Mouse (Mus musculus) CH12.LX (cell line): Measurements from ENCODE around the gene Smad6. TPM values are rescaled to one million over a fixed set of nuclear protein-coding genes. Genes with fewer than 3 reads are reported as not detected.

Experiments used
- DNase-seq: peaks from one replicate; pipeline ENCODE4 v3.0.0-alpha.2; 2013; ENCODE audit errors: extremely low read depth
- H3K27ac ChIP-seq: 2 replicates; pipeline ENCODE4 v1.5.1; 2012; ENCODE audit warnings: low read depth, mild to moderate bottlenecking, control low read depth, moderate library complexity; ENCODE audit not compliant: insufficient read depth
- H3K27me3 ChIP-seq: replicated peaks from 2 replicates; pipeline ENCODE3; 2012; ENCODE audit warnings: inconsistent platforms
- H3K36me3 ChIP-seq, 2 experiments: replicated peaks in 1 of 2; 2 replicates each; pipeline versions ENCODE3 to v1.6.1; 2012; ENCODE audit warnings: inconsistent platforms in 1 of 2, low read length in 1 of 2, mild to moderate bottlenecking in 1 of 2, mixed read lengths in 1 of 2, moderate library complexity in 1 of 2; ENCODE audit not compliant: control insufficient read depth in 1 of 2, insufficient read depth in 1 of 2
- H3K4me1 ChIP-seq, 2 experiments: 2 replicates each; pipeline ENCODE4 v1.6.1; 2012; ENCODE audit warnings: inconsistent platforms in 1 of 2, moderate library complexity in 1 of 2; ENCODE audit not compliant: insufficient read depth in 2 of 2, control insufficient read depth in 1 of 2
- H3K4me2 ChIP-seq: 2 replicates; pipeline ENCODE4 v1.6.1; 2012; ENCODE audit warnings: low read depth, mild to moderate bottlenecking, control low read depth; ENCODE audit not compliant: poor library complexity, insufficient read depth, severe bottlenecking
- H3K4me3 ChIP-seq, 3 experiments: fragments of 150-350 bp in 1 of 3; sonication (generic) in 1 of 3; replicated peaks in 1 of 3; 2 replicates each; pipeline versions ENCODE3 to v1.5.1; 2011 to 2012; ENCODE audit warnings: low read depth in 2 of 3, low read length in 2 of 3, mild to moderate bottlenecking in 2 of 3, moderate library complexity in 2 of 3, control low read depth in 1 of 3, improper control_type of control experiment in 1 of 3, inconsistent platforms in 1 of 3, mixed read lengths in 1 of 3; ENCODE audit not compliant: poor library complexity in 1 of 3
- H3K79me2 ChIP-seq: replicated peaks from 2 replicates; pipeline ENCODE4 v1.6.1; 2012; ENCODE audit warnings: mild to moderate bottlenecking, moderate library complexity; ENCODE audit not compliant: control insufficient read depth, poor library complexity, insufficient read depth, severe bottlenecking; ENCODE audit errors: extremely low read depth
- H3K9ac ChIP-seq: 2 replicates; pipeline ENCODE4 v1.6.1; 2012; ENCODE audit warnings: low read depth, mild to moderate bottlenecking, control low read depth, moderate library complexity; ENCODE audit not compliant: insufficient read depth
- H3K9me3 ChIP-seq: replicated peaks from 2 replicates; pipeline ENCODE3; 2012; ENCODE audit warnings: low read length, inconsistent platforms, mixed read lengths
- BHLHE40 ChIP-seq: IDR thresholded peaks from 2 replicates; pipeline ENCODE4 v1.6.1; 2011; ENCODE audit warnings: mild to moderate bottlenecking, low read depth, low read length, improper control_type of control experiment
- CHD1 ChIP-seq: IDR thresholded peaks from 2 replicates; pipeline ENCODE4 v1.6.1; 2012; ENCODE audit warnings: low read depth, low read length, improper control_type of control experiment, inconsistent platforms
- CHD2 ChIP-seq: IDR thresholded peaks from 2 replicates; pipeline ENCODE4 v1.6.1; 2011; ENCODE audit warnings: low read length, improper control_type of control experiment
- CTCF ChIP-seq, 2 experiments: IDR thresholded peaks in 1 of 2; conservative IDR thresholded peaks in 1 of 2; 2 replicates each; pipeline ENCODE4 v1.5.1; 2011 to 2012; ENCODE audit warnings: low read depth in 2 of 2, low read length in 2 of 2, improper control_type of control experiment in 1 of 2, inconsistent platforms in 1 of 2, mild to moderate bottlenecking in 1 of 2, moderate library complexity in 1 of 2
- GABPA ChIP-seq: IDR thresholded peaks from 2 replicates; pipeline ENCODE4 v1.6.1; 2012; ENCODE audit warnings: low read depth, low read length, improper control_type of control experiment, inconsistent platforms; ENCODE audit not compliant: insufficient replicate concordance
- HCFC1 ChIP-seq: IDR thresholded peaks from 2 replicates; pipeline ENCODE4 v1.6.1; 2012; ENCODE audit warnings: low read depth, mild to moderate bottlenecking, inconsistent platforms, low read length, improper control_type of control experiment
- JUN ChIP-seq: IDR thresholded peaks from 2 replicates; pipeline ENCODE4 v1.6.1; 2011; ENCODE audit warnings: low read depth, mild to moderate bottlenecking, low read length, improper control_type of control experiment, moderate library complexity; ENCODE audit not compliant: insufficient read depth
- JUND ChIP-seq: conservative IDR thresholded peaks from 2 replicates; pipeline ENCODE4 v1.6.1; 2011; ENCODE audit warnings: low read depth, low read length, improper control_type of control experiment
- MAFK ChIP-seq: IDR thresholded peaks from 2 replicates; pipeline ENCODE4 v1.6.1; 2011; ENCODE audit warnings: low read length, improper control_type of control experiment; ENCODE audit not compliant: insufficient replicate concordance
- MAX ChIP-seq: IDR thresholded peaks from 2 replicates; pipeline ENCODE4 v1.6.1; 2011; ENCODE audit warnings: low read length, improper control_type of control experiment
- MAZ ChIP-seq: IDR thresholded peaks from 2 replicates; pipeline ENCODE4 v1.6.1; 2012; ENCODE audit warnings: low read depth, mild to moderate bottlenecking, inconsistent platforms, low read length, improper control_type of control experiment, moderate library complexity
- MEF2A ChIP-seq: IDR thresholded peaks from 2 replicates; pipeline ENCODE4 v1.6.1; 2014; ENCODE audit warnings: low read depth, mild to moderate bottlenecking, inconsistent platforms, low read length, improper control_type of control experiment, borderline replicate concordance
- NRF1 ChIP-seq: IDR thresholded peaks from 2 replicates; pipeline ENCODE4 v1.6.1; 2014; ENCODE audit warnings: low read depth, mild to moderate bottlenecking, inconsistent platforms, low read length, improper control_type of control experiment, moderate library complexity
- PAX5 ChIP-seq: IDR thresholded peaks from 2 replicates; pipeline ENCODE4 v1.6.1; 2012; ENCODE audit warnings: low read length, inconsistent platforms, mixed read lengths
- POLR2A ChIP-seq: IDR thresholded peaks from 2 replicates; pipeline ENCODE4 v1.6.1; 2011; ENCODE audit warnings: low read depth, mild to moderate bottlenecking, improper control_type of control experiment, low read length
- POLR2AphosphoS2 ChIP-seq: IDR thresholded peaks from 2 replicates; pipeline ENCODE4 v1.6.1; 2011; ENCODE audit warnings: low read depth, low read length, improper control_type of control experiment
- RAD21 ChIP-seq: IDR thresholded peaks from 2 replicates; pipeline ENCODE4 v1.6.1; 2011; ENCODE audit warnings: low read depth, mild to moderate bottlenecking, low read length, improper control_type of control experiment, moderate library complexity
- SIN3A ChIP-seq: IDR thresholded peaks from 2 replicates; pipeline ENCODE4 v1.6.1; 2012; ENCODE audit warnings: low read length, improper control_type of control experiment, inconsistent platforms
- SMC3 ChIP-seq: IDR thresholded peaks from 2 replicates; pipeline ENCODE4 v1.6.1; 2011; ENCODE audit warnings: low read depth, low read length, improper control_type of control experiment
- USF1 ChIP-seq: IDR thresholded peaks from 2 replicates; pipeline ENCODE4 v1.6.1; 2014; ENCODE audit warnings: low read depth, mild to moderate bottlenecking, inconsistent platforms, low read length, improper control_type of control experiment
- USF2 ChIP-seq: conservative IDR thresholded peaks from 2 replicates; pipeline ENCODE4 v1.6.1; 2011; ENCODE audit warnings: low read depth, low read length, improper control_type of control experiment
- ZC3H11A ChIP-seq: IDR thresholded peaks from 2 replicates; pipeline ENCODE4 v1.6.1; 2012; ENCODE audit warnings: low read depth, mild to moderate bottlenecking, inconsistent platforms, low read length, improper control_type of control experiment
- ZMIZ1 ChIP-seq: IDR thresholded peaks from 2 replicates; pipeline ENCODE4 v1.6.1; 2012; ENCODE audit warnings: low read depth, mild to moderate bottlenecking, inconsistent platforms, low read length, improper control_type of control experiment
- ZNF384 ChIP-seq: IDR thresholded peaks from 2 replicates; pipeline ENCODE4 v1.6.1; 2012; ENCODE audit warnings: low read depth, low read length, improper control_type of control experiment, inconsistent platforms
- dilution Hi-C: fragments of 300-500 bp; cut with MboI; formaldehyde crosslinking; loops from 2 replicates; pipeline ENCODE4 v1.14.3; 2020; ENCODE audit warnings: low sequenced_read_pairs; ENCODE audit not compliant: extremely low pct_unique_long_range_greater_than_20kb, extremely low pct_ligation_motif_present
- in situ Hi-C: fragments of 300-500 bp; cut with MboI; formaldehyde crosslinking; loops from 3 replicates; pipeline ENCODE4 v1.14.3; 2019; ENCODE audit warnings: low sequenced_read_pairs, low pct_ligation_motif_present, low pct_unique_long_range_greater_than_20kb, mixed read lengths
- polyA plus RNA-seq: library from polyadenylated mRNA; unstranded; fragments of >175 nt; gene quantifications from 2 replicates; pipeline ENCODE4 v1.2.1, GENCODE M21; 2012; ENCODE audit warnings: low read depth; ENCODE audit not compliant: insufficient read length
- total RNA-seq, 2 experiments: library from RNA; depleted of rRNA; stranded (reverse); fragments of 300-350 nt in 1 of 2; fragments of >200 nt in 1 of 2; gene quantifications; 2 replicates each; pipeline ENCODE4 v1.2.3; 2012 to 2014

Smad6 gene
- total and polyA plus RNA-seq, 3 experiments = not detected

- Histone ChIP-seq H3K36me3 (no peaks in the 10 kb centered on the region), H3K9ac (no peak overlapping the region), H3K27ac (no peak overlapping the region), H3K79me2 (no peaks in the 10 kb centered on the region), H3K4me3 (no peak overlapping the region), H3K9me3 (no peaks in the 10 kb centered on the region), H3K4me2 (no peak overlapping the region)
- no peak for DNase-seq
- dilution Hi-C loops = no loop called here
- TF ChIP-seq ZC3H11A = no peak
- TF ChIP-seq CHD1 = no peak
- no peak for TF ChIP-seq JUN
- TF ChIP-seq NRF1 = no peak
- no peak for TF ChIP-seq PAX5
- no peak for TF ChIP-seq JUND
- TF ChIP-seq MAZ = no peak
- TF ChIP-seq USF1 = no peak
- TF ChIP-seq MAFK = no peak
- no peak for TF ChIP-seq CTCF (conservative IDR thresholded peaks at IDR 0.05 in 1 of 2, IDR thresholded peaks at IDR 0.05 in 1 of 2; ENCODE audit: low read depth in 2 of 2, low read length in 2 of 2)
- no peak for TF ChIP-seq SMC3
- TF ChIP-seq, all 38 proteins: peak for 0
- in situ Hi-C loops = no loop called here
- Histone ChIP-seq H3K4me1 (peaks cover 0 to 28% of the 10 kb centered on the region in 2 experiments; a peak in 2 of 4 replicates), H3K27me3 (no peaks in the 10 kb centered on the region)
These were observed 8.2 kb upstream of the Smad6 start for GRCm38 (mm10) chr9:64029908-64030631.

GRCm38 (mm10) chr9:64025565-64025964, 3.7 kb upstream of the Smad6 start:
- peaks cover 0 to 44% of the 10 kb centered on the region in 2 experiments; a peak in 2 of 4 replicates for H3K4me1 ChIP-seq
- dilution Hi-C loops = no loop called here
- TF ChIP-seq ZNF384 (peak; percentile 89), ZC3H11A (no peak), MEF2A (no peak), CTCF (conservative IDR thresholded peaks at IDR 0.05 in 1 of 2, IDR thresholded peaks at IDR 0.05 in 1 of 2; ENCODE audit: low read depth in 2 of 2, low read length in 2 of 2) (peak; percentile 59 to 84), HCFC1 (no peak), SIN3A (no peak), POLR2AphosphoS2 (no peak), CHD2 (no peak), ZMIZ1 (no peak), MAFK (no peak), NRF1 (no peak), SMC3 (peak; percentile 85), CHD1 (no peak), GABPA (no peak), BHLHE40 (no peak), USF2 (no peak), MAZ (no peak), MAX (no peak), JUND (no peak), RAD21 (peak; percentile 60), POLR2A (no peak)
- TF ChIP-seq, all 38 proteins: peak for 4
- Histone ChIP-seq H3K4me2 (no peak overlapping the region), H3K27me3 (peaks cover 5% of the 10 kb centered on the region), H3K79me2 (no peaks in the 10 kb centered on the region), H3K9ac (no peak overlapping the region), H3K27ac (no peak overlapping the region), H3K9me3 (peaks cover 15% of the 10 kb centered on the region), H3K36me3 (no peaks in the 10 kb centered on the region), H3K4me3 (no peak overlapping the region)
- in situ Hi-C loops = no loop called here
- peak; percentile 60 for DNase-seq
